ENCODE assay signal across 8 mouse cellular contexts in genomic region chr11:90249025-90249650, GRCm38 (mm10). TPM values are rescaled to one million over a fixed set of nuclear protein-coding genes. Genes with fewer than 3 reads are reported as not detected.
A peak's percentile ranks its signal among the peaks of the same experiment; 100 is the strongest.
DNase-seq lines count a peak whose midpoint lies in the region; ATAC-seq and TF ChIP-seq lines count a peak whose summit lies in the region.

Gene Mmd (plus strand): TSS chr11:90249456.

- peak; percentile 90 for ATAC-seq in activated CD4-positive, CD25-positive, alpha-beta regulatory T cell, adult 4 months

- DNase-seq in gastrocnemius, adult 8-10 months (ENCODE audit: low spot score in 2 of 2), result peak; percentile 97 to 98
- peak; percentile 89 for DNase-seq in hindlimb bud, embryonic 11.5 days (ENCODE audit: extremely low spot score, low read depth, low spot score)
- DNase-seq in left cerebral cortex, adult 8-10 months (ENCODE audit: low spot score in 2 of 2), result peak; percentile 88 to 98
- peak; percentile 99 for DNase-seq in right cerebral cortex, postnatal 10 days (ENCODE audit: low spot score in 2 of 2)
- peak; percentile 94 for DNase-seq in urinary bladder, postnatal 25 days (ENCODE audit: low spot score)

- H3K27me3 ChIP-seq in megakaryocyte, embryonic 14.5 days (replicated peaks), result peaks cover 3% of the 10 kb centered on the region

- peaks cover 34% of the 10 kb centered on the region for H3K36me3 ChIP-seq in megakaryocyte, embryonic 14.5 days (replicated peaks; ENCODE audit: low read length)

- peak; percentile 99 for TF ChIP-seq POLR2A in cortical plate, adult 2 months (IDR thresholded peaks at IDR 0.05; ENCODE audit: extremely low read depth, insufficient read depth, low read length)

- peaks cover 6% of the 10 kb centered on the region for H3K4me1 ChIP-seq in cortical plate, adult 2 months (ENCODE audit: control insufficient read depth, insufficient read depth, low read length)
- peaks cover 56% of the 10 kb centered on the region for H3K4me1 ChIP-seq in megakaryocyte, embryonic 14.5 days

- H3K27ac ChIP-seq in cortical plate, adult 2 months (ENCODE audit: insufficient read depth, low read length), result peak within 1 kb of the TSS; percentile 93

- H3K9me3 ChIP-seq in megakaryocyte, embryonic 14.5 days, result no peaks in the 10 kb centered on the region

- peak within 1 kb of the TSS; percentile 90 for H3K4me3 ChIP-seq in cortical plate, adult 2 months (ENCODE audit: insufficient read depth, low read length)
- H3K4me3 ChIP-seq in megakaryocyte, embryonic 14.5 days (replicated peaks), result peak within 1 kb of the TSS; percentile 98

- no peak for TF ChIP-seq CTCF in cortical plate, adult 2 months (IDR thresholded peaks at IDR 0.05; ENCODE audit: extremely low read depth, insufficient read depth, low read length)

RNA-seq across cellular contexts. Expression of gene Mmd, which starts in this region (rescaled TPM):
- polyA plus RNA-seq in activated CD4-positive, CD25-positive, alpha-beta regulatory T cell, adult 4 months (2017; shearing (Covaris generic)), result 10 to 100 TPM; 20.3 to 23.2 TPM
- 164 and 173 TPM in 2 replicates for polyA plus RNA-seq in cortical plate, adult 2 months (2012; rRNA removed)
- total RNA-seq in gastrocnemius, adult 8-10 months (2022), result 10 to 100 TPM in 2 of 4 experiments, 1 to 10 TPM in 2; 9.3 to 20.4 (median 12.4) TPM
- total RNA-seq in left cerebral cortex, adult 8-10 months (2022), result 100 to 1,000 TPM; 184 to 215 (median 198) TPM
- polyA plus RNA-seq in megakaryocyte, embryonic 14.5 days (2012; ENCODE audit: insufficient read depth, low replicate concordance), result 20.3 and 75.7 TPM in 2 replicates

Comparison
In these comparisons a context has a peak if more than half of its experiments do, and no peak if none do; other contexts are left out.
1. Peak in every context shown above with its lines: DNase-seq, ATAC-seq, H3K4me3 ChIP-seq and H3K27ac ChIP-seq.
2. RNA of gene Mmd (total RNA-seq): 184 to 215 TPM in left cerebral cortex, adult 8-10 months; 9.3 to 20.4 TPM in gastrocnemius, adult 8-10 months; every median in the first group is over 4 times any median in the second.